Mouse (Mus musculus) megakaryocyte, embryonic 14.5 days (primary cell): ENCODE data around the gene Trim45. TPM values are rescaled to one million over a fixed set of nuclear protein-coding genes. Genes with fewer than 3 reads are reported as not detected.

Experiments
- H3K27me3 ChIP-seq: replicated peaks from 2 replicates; pipeline ENCODE3; 2012; ENCODE audit warnings: inconsistent platforms
- H3K36me3 ChIP-seq: replicated peaks from 2 replicates; pipeline ENCODE3; 2012; ENCODE audit warnings: low read length, inconsistent platforms, mixed read lengths
- H3K4me1 ChIP-seq: 2 replicates; pipeline ENCODE4 v1.6.1; 2012; ENCODE audit warnings: inconsistent platforms
- H3K4me3 ChIP-seq: replicated peaks from 2 replicates; pipeline ENCODE3; 2012; ENCODE audit warnings: moderate library complexity, mild to moderate bottlenecking, inconsistent platforms
- H3K9me3 ChIP-seq: 2 replicates; pipeline ENCODE4 v1.6.1; 2012; ENCODE audit warnings: inconsistent platforms
- FLI1 ChIP-seq: IDR thresholded peaks from 2 replicates; pipeline ENCODE4 v1.6.1; 2012; ENCODE audit warnings: low read length, inconsistent platforms, mixed read lengths
- GATA1 ChIP-seq: IDR thresholded peaks from 3 replicates; pipeline ENCODE4 v1.6.1; 2012; ENCODE audit warnings: mixed read lengths, low read length, inconsistent platforms, borderline replicate concordance
- polyA plus RNA-seq: library from polyadenylated mRNA; stranded (reverse); fragments of >175 nt; gene quantifications from 2 replicates; pipeline ENCODE4 v1.2.3, GENCODE M21; 2012; ENCODE audit warnings: low replicate concordance; ENCODE audit not compliant: insufficient read depth

The Trim45 gene
- polyA plus RNA-seq, 1 experiment: 0.70 TPM

DNA sequence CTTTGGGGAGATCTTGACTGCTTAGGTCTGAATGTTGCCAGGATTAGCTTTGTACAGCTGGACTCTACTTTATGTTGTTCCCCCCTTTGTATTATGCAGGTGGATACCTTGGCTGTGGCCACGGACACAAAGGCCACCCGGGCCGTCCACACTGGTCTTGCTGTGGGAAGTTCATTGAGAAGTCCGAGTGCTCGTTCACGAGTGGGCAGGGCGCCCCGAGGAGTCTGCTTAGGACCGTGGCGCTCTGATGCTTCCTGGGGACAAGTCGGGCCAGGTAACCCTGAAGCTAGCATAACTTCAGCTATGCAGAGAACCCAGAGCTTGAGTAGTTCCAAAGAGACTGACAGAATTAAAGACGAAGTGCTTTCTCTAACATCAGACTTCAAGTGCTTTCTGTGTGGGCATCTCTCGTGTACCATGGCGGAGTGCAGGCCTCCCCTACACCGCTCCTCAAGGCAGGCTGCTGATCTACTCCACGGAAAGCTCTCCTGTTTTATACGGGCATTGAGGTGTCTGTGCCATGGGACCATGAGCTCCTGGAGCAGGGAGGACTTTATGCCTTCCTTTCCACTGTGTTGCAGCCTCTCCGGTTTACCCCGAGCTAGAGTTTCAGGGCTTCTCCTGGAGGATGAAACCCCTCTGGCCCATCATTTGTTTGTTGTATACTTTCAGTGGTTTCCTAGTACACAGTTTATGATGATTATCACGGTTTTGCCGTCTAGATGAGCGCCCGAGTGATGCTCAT is 9.5 kb downstream of the Trim45 start:
- Histone ChIP-seq H3K27me3 (peaks cover 13% of the 10 kb centered on the region), H3K4me3 (no peak overlapping the region), H3K4me1 (peaks cover 6% of the 10 kb centered on the region; the same call in 1 of the 2 replicates), H3K9me3 (no peaks in the 10 kb centered on the region), H3K36me3 (peaks cover 11% of the 10 kb centered on the region)
- TF ChIP-seq FLI1: no peak
- TF ChIP-seq GATA1: no peak

- peaks cover 13% of the 10 kb centered on the region for H3K36me3 ChIP-seq
- H3K27me3 ChIP-seq: peaks cover 9% of the 10 kb centered on the region
- H3K4me1 ChIP-seq: peaks cover 6% of the 10 kb centered on the region; the same call in 1 of the 2 replicates
- TF ChIP-seq GATA1: no peak
- no peak for TF ChIP-seq FLI1
- H3K4me3 ChIP-seq: no peak overlapping the region
- no peaks in the 10 kb centered on the region for H3K9me3 ChIP-seq
Measured at GRCm38 (mm10) chr3:100932077-100932944, 10.3 kb downstream of the Trim45 start.

- H3K36me3 ChIP-seq: peaks cover 44% of the 10 kb centered on the region
Measured at GRCm38 (mm10) chr3:100935521-100935920, 13.5 kb downstream of the Trim45 start.

DNA sequence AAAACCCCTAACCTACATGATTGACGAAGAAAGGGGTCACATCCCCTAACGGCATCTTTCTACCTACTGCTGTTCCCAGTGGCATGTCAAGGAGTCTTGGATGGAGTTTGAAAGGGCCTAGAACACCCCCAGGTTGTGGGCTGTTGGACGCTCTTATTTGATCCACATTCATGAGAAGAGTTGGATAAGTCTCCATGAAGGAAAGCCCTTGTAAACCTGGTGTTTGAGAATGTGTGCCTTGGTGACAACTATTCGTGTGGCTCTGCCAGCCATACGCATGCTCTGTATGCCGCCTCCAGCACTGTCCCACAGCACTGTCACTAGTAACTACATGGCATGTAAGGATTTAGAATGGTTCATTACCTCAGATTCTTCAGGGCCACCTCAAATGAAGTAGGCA is 14.2 kb downstream of the Trim45 start:
- peaks cover 51% of the 10 kb centered on the region for H3K36me3 ChIP-seq
- no peaks in the 10 kb centered on the region for H3K9me3 ChIP-seq
- peaks cover 11% of the 10 kb centered on the region for H3K4me1 ChIP-seq
- H3K27me3 ChIP-seq: peaks cover 2% of the 10 kb centered on the region
- no peak overlapping the region for H3K4me3 ChIP-seq
- TF ChIP-seq GATA1: no peak
- no peak for TF ChIP-seq FLI1

More at GRCm38 (mm10) chr3:100935521-100935920, 13.5 kb downstream of the Trim45 start:
- H3K9me3 ChIP-seq: no peaks in the 10 kb centered on the region
- peaks cover 2% of the 10 kb centered on the region for H3K27me3 ChIP-seq
- H3K4me1 ChIP-seq: peaks cover 6% of the 10 kb centered on the region; the same call in 1 of the 2 replicates
- no peak overlapping the region for H3K4me3 ChIP-seq
- TF ChIP-seq FLI1: no peak
- TF ChIP-seq GATA1: no peak

- no peak overlapping the region for H3K4me3 ChIP-seq
- peaks cover 69% of the 10 kb centered on the region for H3K36me3 ChIP-seq
- no peak for TF ChIP-seq GATA1
- no peak for TF ChIP-seq FLI1
- peaks cover 5% of the 10 kb centered on the region; the same call in 1 of the 2 replicates for H3K4me1 ChIP-seq
- H3K27me3 ChIP-seq: peaks cover 2% of the 10 kb centered on the region
- H3K9me3 ChIP-seq: no peaks in the 10 kb centered on the region
Measured at GRCm38 (mm10) chr3:100938211-100938610, 16.2 kb downstream of the Trim45 start.

DNA sequence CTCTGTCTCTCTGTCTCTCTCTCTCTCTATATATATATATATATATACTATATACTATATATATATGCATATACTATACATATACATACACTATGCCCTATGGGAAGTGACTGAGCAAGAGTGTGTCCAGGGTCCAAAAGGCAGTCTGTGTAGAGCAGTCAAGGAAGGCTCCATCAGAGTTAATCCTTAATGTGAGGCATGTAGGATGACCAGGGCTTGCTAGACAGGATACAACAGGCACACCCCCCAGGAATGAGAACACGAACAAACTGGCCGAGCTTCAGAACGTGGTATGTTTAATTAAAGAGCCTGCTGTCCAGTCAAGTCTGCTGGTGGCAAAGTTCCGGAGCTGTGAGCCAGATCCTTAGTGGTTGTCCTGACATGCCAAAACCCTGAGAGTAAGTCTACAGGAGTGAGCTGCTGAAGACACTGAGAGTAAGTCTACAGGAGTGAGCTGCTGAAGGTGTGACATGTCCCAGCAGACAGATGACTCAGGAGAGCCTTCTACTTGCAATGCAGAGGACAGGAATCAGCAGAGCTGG is 18.6 kb downstream of the Trim45 start:
- TF ChIP-seq GATA1 (no peak), FLI1 (no peak)
- Histone ChIP-seq H3K36me3 (peaks cover 90% of the 10 kb centered on the region), H3K4me3 (no peak overlapping the region), H3K4me1 (peaks cover 5% of the 10 kb centered on the region; the same call in 1 of the 2 replicates), H3K27me3 (no peaks in the 10 kb centered on the region), H3K9me3 (no peaks in the 10 kb centered on the region)

DNA sequence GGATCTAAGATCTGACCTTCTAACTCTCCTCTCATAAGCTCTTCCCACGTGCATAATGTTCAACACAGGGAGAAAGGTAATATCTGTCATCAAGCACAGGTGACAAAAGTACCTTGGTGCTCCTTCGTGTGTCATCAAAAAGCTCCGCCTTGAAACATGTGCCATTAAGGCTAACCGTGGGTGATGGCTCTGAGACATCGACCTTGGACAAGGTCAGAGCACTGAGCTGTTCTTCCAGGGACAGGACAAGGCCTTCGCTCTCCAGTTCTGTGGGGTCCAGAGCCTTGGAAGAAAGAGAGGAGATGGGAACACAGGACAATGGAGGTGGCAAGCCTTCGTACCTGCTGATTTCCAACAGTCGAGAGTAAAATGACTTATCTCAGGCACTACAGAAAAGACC is 25.3 kb downstream of the Trim45 start:
- Histone ChIP-seq H3K4me3 (no peak overlapping the region), H3K36me3 (peaks cover 96% of the 10 kb centered on the region), H3K9me3 (no peaks in the 10 kb centered on the region), H3K4me1 (no peaks in the 10 kb centered on the region), H3K27me3 (no peaks in the 10 kb centered on the region)
- TF ChIP-seq GATA1: no peak
- no peak for TF ChIP-seq FLI1

GRCm38 (mm10) chr3:100951531-100951930 is 29.5 kb downstream of the Trim45 start:
- no peak for TF ChIP-seq GATA1
- TF ChIP-seq FLI1: no peak
- no peaks in the 10 kb centered on the region for H3K9me3 ChIP-seq
- H3K4me1 ChIP-seq: no peaks in the 10 kb centered on the region
- H3K27me3 ChIP-seq: no peaks in the 10 kb centered on the region
- H3K4me3 ChIP-seq: no peak overlapping the region
- H3K36me3 ChIP-seq: peaks cover 94% of the 10 kb centered on the region

GRCm38 (mm10) chr3:100954616-100955015 is 32.6 kb downstream of the Trim45 start:
- Histone ChIP-seq H3K4me3 (no peak overlapping the region), H3K36me3 (peaks cover 96% of the 10 kb centered on the region), H3K9me3 (no peaks in the 10 kb centered on the region), H3K4me1 (no peaks in the 10 kb centered on the region), H3K27me3 (no peaks in the 10 kb centered on the region)
- no peak for TF ChIP-seq GATA1
